Mouse (Mus musculus): ENCODE measurements around the gene Pygo1. TPM values are rescaled to one million over a fixed set of nuclear protein-coding genes. Genes with fewer than 3 reads are reported as not detected.

Pygo1 gene
- polyA plus RNA-seq, 2 experiments: 0.06 to 0.09 TPM

GRCm38 (mm10) chr9:72961346-72961745 lies 35.9 kb downstream of the Pygo1 start:
- Histone ChIP-seq H3K9ac (replicated peaks) (no peak overlapping the region), H3K4me1 (replicated peaks; ENCODE audit: control insufficient read depth in 2 of 2, insufficient read depth in 2 of 2, low read length in 1 of 2) (peaks cover 0 to 11% of the 10 kb centered on the region in 2 experiments; a peak in 2 of 4 replicates), H3K4me2 (ENCODE audit: low read depth) (no peak overlapping the region), H3K36me3 (replicated peaks; ENCODE audit: control insufficient read depth, insufficient read depth, low read depth) (no peaks in the 10 kb centered on the region), H3K4me3 (ENCODE audit: insufficient read depth in 1 of 2, low read depth in 2 of 2, low read length in 2 of 2) (no peak overlapping the region), H3K27ac (no peak overlapping the region), H3K9me3 (ENCODE audit: control insufficient read depth, low read length) (no peaks in the 10 kb centered on the region), H3K27me3 (ENCODE audit: control insufficient read depth, insufficient read depth, low read length) (no peaks in the 10 kb centered on the region)
- no peak for DNase-seq (ENCODE audit: low read depth in 3 of 3, low spot score in 3 of 3)
- 63% methylated on average over 8 of the region's 8 CpGs for WGBS (ENCODE audit: insufficient replicate concordance)
- no peak for ATAC-seq (ENCODE audit: insufficient read depth)
- TF ChIP-seq CTCF (IDR thresholded peaks at IDR 0.05; ENCODE audit: low read depth): no peak
- TF ChIP-seq EP300 (IDR thresholded peaks at IDR 0.05; ENCODE audit: low read depth): no peak

- TF ChIP-seq EP300 (IDR thresholded peaks at IDR 0.05; ENCODE audit: low read depth): no peak
- no peak for TF ChIP-seq CTCF (IDR thresholded peaks at IDR 0.05; ENCODE audit: low read depth)
- H3K27ac ChIP-seq: no peak overlapping the region
- DNase-seq (ENCODE audit: low read depth in 3 of 3, low spot score in 3 of 3) (no peak), ATAC-seq (ENCODE audit: insufficient read depth) (no peak)
- WGBS (ENCODE audit: insufficient replicate concordance): 45% methylated on average over 15 of the region's 15 CpGs
- no peaks in the 10 kb centered on the region for H3K36me3 ChIP-seq (replicated peaks; ENCODE audit: control insufficient read depth, insufficient read depth, low read depth)
- peaks cover 0 to 11% of the 10 kb centered on the region in 2 experiments; a peak in 2 of 4 replicates for H3K4me1 ChIP-seq (replicated peaks; ENCODE audit: control insufficient read depth in 2 of 2, insufficient read depth in 2 of 2, low read length in 1 of 2)
- H3K4me2 ChIP-seq (ENCODE audit: low read depth): no peak overlapping the region
- no peaks in the 10 kb centered on the region for H3K27me3 ChIP-seq (ENCODE audit: control insufficient read depth, insufficient read depth, low read length)
- no peak overlapping the region for H3K9ac ChIP-seq (replicated peaks)
- H3K4me3 ChIP-seq (ENCODE audit: insufficient read depth in 1 of 2, low read depth in 2 of 2, low read length in 2 of 2): no peak overlapping the region
- H3K9me3 ChIP-seq (ENCODE audit: control insufficient read depth, low read length): no peaks in the 10 kb centered on the region
These were observed 36.5 kb downstream of the Pygo1 start for GRCm38 (mm10) chr9:72961959-72962358.

GRCm38 (mm10) chr9:72968349-72969061 lies 43.1 kb downstream of the Pygo1 start:
- no peaks in the 10 kb centered on the region; a peak in 1 of 4 replicates for H3K4me1 ChIP-seq (replicated peaks; ENCODE audit: control insufficient read depth in 2 of 2, insufficient read depth in 2 of 2, low read length in 1 of 2)
- H3K27ac ChIP-seq: no peak overlapping the region
- TF ChIP-seq EP300 (IDR thresholded peaks at IDR 0.05; ENCODE audit: low read depth) (no peak), CTCF (IDR thresholded peaks at IDR 0.05; ENCODE audit: low read depth) (peak; percentile 68)
- H3K4me3 ChIP-seq (ENCODE audit: insufficient read depth in 1 of 2, low read depth in 2 of 2, low read length in 2 of 2): no peak overlapping the region; a peak in 1 of 4 replicates
- no peak overlapping the region for H3K4me2 ChIP-seq (ENCODE audit: low read depth)
- DNase-seq (ENCODE audit: low read depth in 3 of 3, low spot score in 3 of 3): no peak
- 22% methylated on average over 11 of the region's 11 CpGs for WGBS (ENCODE audit: insufficient replicate concordance)
- no peak for ATAC-seq (ENCODE audit: insufficient read depth)
- H3K36me3 ChIP-seq (replicated peaks; ENCODE audit: control insufficient read depth, insufficient read depth, low read depth): no peaks in the 10 kb centered on the region
- no peak overlapping the region for H3K9ac ChIP-seq (replicated peaks)
- no peaks in the 10 kb centered on the region for H3K27me3 ChIP-seq (ENCODE audit: control insufficient read depth, insufficient read depth, low read length)
- no peaks in the 10 kb centered on the region for H3K9me3 ChIP-seq (ENCODE audit: control insufficient read depth, low read length)

- TF ChIP-seq EP300 (IDR thresholded peaks at IDR 0.05; ENCODE audit: low read depth): no peak
- peak; percentile 22; the same call in 1 of the 2 replicates for TF ChIP-seq CTCF (IDR thresholded peaks at IDR 0.05; ENCODE audit: low read depth)
- Histone ChIP-seq H3K9ac (replicated peaks) (no peak overlapping the region), H3K4me1 (replicated peaks; ENCODE audit: control insufficient read depth in 2 of 2, insufficient read depth in 2 of 2, low read length in 1 of 2) (no peaks in the 10 kb centered on the region; a peak in 1 of 4 replicates), H3K27me3 (ENCODE audit: control insufficient read depth, insufficient read depth, low read length) (no peaks in the 10 kb centered on the region), H3K27ac (no peak overlapping the region), H3K36me3 (replicated peaks; ENCODE audit: control insufficient read depth, insufficient read depth, low read depth) (no peaks in the 10 kb centered on the region), H3K9me3 (ENCODE audit: control insufficient read depth, low read length) (no peaks in the 10 kb centered on the region), H3K4me3 (ENCODE audit: insufficient read depth in 1 of 2, low read depth in 2 of 2, low read length in 2 of 2) (no peak overlapping the region), H3K4me2 (ENCODE audit: low read depth) (no peak overlapping the region)
- 50% methylated on average over 7 of the region's 7 CpGs for WGBS (ENCODE audit: insufficient replicate concordance)
- ATAC-seq (ENCODE audit: insufficient read depth) (no peak), DNase-seq (ENCODE audit: low read depth in 3 of 3, low spot score in 3 of 3) (no peak)
These were observed 44.4 kb downstream of the Pygo1 start for GRCm38 (mm10) chr9:72969874-72970273.

GRCm38 (mm10) chr9:72972435-72972834 lies 47.0 kb downstream of the Pygo1 start:
- no peak for ATAC-seq (ENCODE audit: insufficient read depth)
- Histone ChIP-seq H3K36me3 (replicated peaks; ENCODE audit: control insufficient read depth, insufficient read depth, low read depth) (no peaks in the 10 kb centered on the region), H3K9ac (replicated peaks) (no peak overlapping the region), H3K9me3 (ENCODE audit: control insufficient read depth, low read length) (no peaks in the 10 kb centered on the region), H3K4me2 (ENCODE audit: low read depth) (no peak overlapping the region), H3K4me3 (ENCODE audit: insufficient read depth in 1 of 2, low read depth in 2 of 2, low read length in 2 of 2) (no peak overlapping the region), H3K27me3 (ENCODE audit: control insufficient read depth, insufficient read depth, low read length) (no peaks in the 10 kb centered on the region), H3K27ac (no peak overlapping the region), H3K4me1 (replicated peaks; ENCODE audit: control insufficient read depth in 2 of 2, insufficient read depth in 2 of 2, low read length in 1 of 2) (no peaks in the 10 kb centered on the region; a peak in 1 of 4 replicates)
- DNase-seq (ENCODE audit: low read depth in 3 of 3, low spot score in 3 of 3): no peak
- no peak for TF ChIP-seq CTCF (IDR thresholded peaks at IDR 0.05; ENCODE audit: low read depth)
- TF ChIP-seq EP300 (IDR thresholded peaks at IDR 0.05; ENCODE audit: low read depth): no peak
- WGBS (ENCODE audit: insufficient replicate concordance): 71% methylated on average over 5 of the region's 5 CpGs
